Mouse (Mus musculus): Measurements from ENCODE around the gene Wdr63. TPM values are rescaled to one million over a fixed set of nuclear protein-coding genes. Genes with fewer than 3 reads are reported as not detected.

Wdr63 gene
- not detected in 2 replicates for polyA plus RNA-seq (2012; ENCODE audit: low replicate concordance)

GRCm38 (mm10) chr3:146107921-146108571, at the start of gene Wdr63:
TSS of gene Wdr63 (minus strand) at chr3:146108130.

DNA sequence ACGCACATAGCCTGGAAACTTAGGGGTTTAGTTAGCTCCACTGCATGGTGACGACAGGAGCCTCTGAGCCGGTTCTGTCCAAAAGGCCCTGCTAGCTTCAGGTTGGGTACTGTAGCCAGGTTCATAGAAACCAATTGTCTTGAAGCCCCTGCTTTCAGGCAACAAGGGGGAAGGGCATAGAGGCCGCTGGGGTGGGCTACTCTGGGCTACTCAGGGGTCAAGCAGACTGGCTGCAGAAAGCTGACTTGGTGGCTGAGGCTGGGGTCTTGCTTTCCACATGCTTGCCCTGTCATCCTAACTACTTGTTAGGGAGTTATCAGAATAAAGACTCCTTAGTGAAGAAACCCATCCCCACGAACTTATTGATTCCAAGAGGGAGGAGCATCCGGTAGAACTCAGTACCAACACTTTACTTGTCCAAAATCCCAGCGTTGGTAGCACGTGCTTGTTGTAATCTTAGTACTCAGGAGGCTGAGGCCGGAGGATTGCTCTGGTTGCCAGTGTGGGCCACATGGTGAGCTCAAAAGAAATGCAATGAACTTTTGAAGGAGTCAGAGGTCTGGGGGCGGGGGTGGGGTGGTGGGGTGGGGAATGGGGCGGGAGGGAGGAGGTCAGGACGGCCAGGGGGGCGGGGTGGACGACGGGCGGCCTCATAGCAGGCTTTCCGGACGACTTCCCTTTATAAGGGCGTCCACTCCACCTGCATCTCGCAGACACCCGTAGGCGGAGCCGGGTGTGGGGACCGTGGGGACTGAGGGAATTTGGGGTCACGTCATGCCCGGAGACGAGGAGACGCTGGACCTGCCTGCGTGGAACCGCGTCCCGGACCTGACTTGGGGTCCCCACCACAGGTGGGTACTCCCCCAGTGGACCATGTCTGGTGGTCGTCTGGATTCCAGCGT, 41.5 kb upstream of the Wdr63 start, which contains the start of gene Mcoln2:
Gene Mcoln2 (plus strand): TSS at position 678 of the 902 bp plus-strand sequence.

DNA sequence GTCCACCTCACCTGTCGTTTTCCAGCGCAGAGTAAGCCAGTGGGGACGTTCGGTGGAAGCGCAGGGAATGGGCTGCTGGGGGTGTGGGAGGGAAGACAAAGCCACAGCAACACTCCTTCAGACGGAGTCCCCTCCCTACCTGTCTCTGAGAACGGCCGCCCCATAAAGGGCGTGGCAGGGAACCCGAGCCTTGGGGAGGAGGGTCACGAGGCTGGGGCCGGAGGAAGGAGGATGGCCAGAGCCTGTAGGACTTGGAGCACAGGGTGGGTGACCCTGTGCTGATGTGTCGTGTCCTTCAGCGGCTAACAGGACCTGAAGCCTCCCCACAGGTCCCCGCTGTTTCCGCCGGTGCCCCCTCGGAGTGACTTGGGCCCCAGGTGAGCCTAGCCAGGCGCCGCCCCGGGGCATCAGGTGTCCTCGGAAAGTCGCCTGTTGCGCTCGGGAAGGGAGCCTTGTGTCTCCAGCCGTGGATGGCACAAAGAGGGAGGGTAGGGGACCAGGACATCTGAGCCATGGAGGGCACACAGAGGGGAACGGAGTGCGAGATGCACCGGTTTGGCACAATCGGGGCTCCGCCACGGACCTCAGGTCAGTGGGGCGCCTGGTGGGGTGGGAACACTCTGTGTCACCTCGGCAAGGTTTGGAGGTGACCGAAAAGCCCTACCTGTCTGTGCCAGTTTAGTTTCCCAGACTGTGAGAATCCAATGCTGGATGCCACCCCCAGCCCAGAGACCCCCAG, 9.5 kb upstream of the Wdr63 start, which contains the start of gene Mcoln3:
Gene Mcoln3 (plus strand): TSS at position 193 of the 739 bp plus-strand sequence.

Other genes starting within 250 kb of the Wdr63 start
- 32.2 and 37.1 TPM in 2 replicates for gene Bcl10, start 185.3 kb downstream of the Wdr63 start, polyA plus RNA-seq (2012; ENCODE audit: low replicate concordance)
- 16.2 and 38.8 TPM in 2 replicates for gene 2410004B18Rik, start 170.1 kb downstream of the Wdr63 start, polyA plus RNA-seq (2012; ENCODE audit: low replicate concordance)
- gene Syde2, start 120.3 kb downstream of the Wdr63 start, polyA plus RNA-seq (2012; ENCODE audit: low replicate concordance), result 0.08 and 0.18 TPM in 2 replicates
- 0.13 and 1.8 TPM in 2 replicates for gene Mcoln3, start 9.3 kb upstream of the Wdr63 start, polyA plus RNA-seq (2012; ENCODE audit: low replicate concordance)
- 2.9 and 4.5 TPM in 2 replicates for gene Mcoln2, start 41.7 kb upstream of the Wdr63 start, polyA plus RNA-seq (2012; ENCODE audit: low replicate concordance)
- 0.10 and 0.65 TPM in 2 replicates for gene Lpar3, start 112.8 kb upstream of the Wdr63 start, polyA plus RNA-seq (2012; ENCODE audit: low replicate concordance)

All from hematopoietic multipotent progenitor cell, adult 10-12 weeks (in vitro differentiated cells).